Mouse (Mus musculus): ENCODE results near the gene Gm4858. TPM values are rescaled to one million over a fixed set of nuclear protein-coding genes. Genes with fewer than 3 reads are reported as not detected.
"Not testable (repeated sequence)": the region's sequence is repeated elsewhere in the genome, so short reads cannot be mapped to it uniquely, and the experiment has no call there.

The Gm4858 gene
- polyA plus RNA-seq (2014; fragmentation: Nextera tagmentation; extraction: Ambion mirVana), result not detected in 2 replicates

GRCm38 (mm10) chr3:93068523-93068922, at the start of gene Gm4858:
Gene Gm4858 (plus strand): TSS chr3:93068823.
- not testable (repeated sequence) for H3K4me3 ChIP-seq (ENCODE audit: low read depth, low read length); H3K27ac ChIP-seq (ENCODE audit: low read depth, low read length); H3K9ac ChIP-seq (ENCODE audit: low read length); DNase-seq (ENCODE audit: low spot score); H3K4me2 ChIP-seq (ENCODE audit: low read depth, low read length, severe bottlenecking); H3K9me3 ChIP-seq (ENCODE audit: control insufficient read depth, low read length); H3K36me3 ChIP-seq (ENCODE audit: control insufficient read depth, insufficient read depth, low read length); H3K27me3 ChIP-seq (ENCODE audit: control insufficient read depth, insufficient read depth, low read length); ATAC-seq (replicated peaks; ENCODE audit: low FRiP score); H3K4me1 ChIP-seq (replicated peaks; ENCODE audit: control insufficient read depth, insufficient read depth, low read length)

DNA sequence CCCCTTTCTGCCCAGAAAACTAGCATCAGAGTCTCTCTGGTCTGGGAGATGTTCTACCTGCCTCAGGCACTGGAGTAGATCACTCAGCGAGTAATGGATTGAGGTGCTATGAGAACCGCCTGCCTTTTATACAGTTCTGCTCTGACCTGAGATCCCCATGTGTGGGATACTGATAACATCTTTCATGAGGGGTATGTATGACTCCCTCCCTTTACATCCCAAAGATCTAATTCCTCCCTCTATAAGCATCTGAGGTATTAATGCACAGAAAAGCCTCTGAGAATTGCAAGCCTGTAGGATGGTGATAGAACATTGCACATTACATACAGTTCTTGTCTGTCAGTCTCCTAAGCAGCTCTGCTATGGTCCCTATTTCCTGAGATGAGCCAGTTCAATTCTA, 49.7 kb upstream of the Gm4858 start, which contains the start of gene Lce1m:
Gene Lce1m, minus strand, starts transcription at position 101 of the 400 bp plus-strand sequence.
- Histone ChIP-seq H3K27ac (ENCODE audit: low read depth, low read length) (no peak within 1 kb of the TSS), H3K9ac (ENCODE audit: low read length) (no peak within 1 kb of the TSS), H3K36me3 (ENCODE audit: control insufficient read depth, insufficient read depth, low read length) (no peaks in the 10 kb centered on the region), H3K9me3 (ENCODE audit: control insufficient read depth, low read length) (no peaks in the 10 kb centered on the region), H3K4me3 (ENCODE audit: low read depth, low read length) (no peak within 1 kb of the TSS), H3K27me3 (ENCODE audit: control insufficient read depth, insufficient read depth, low read length) (no peaks in the 10 kb centered on the region), H3K4me2 (ENCODE audit: low read depth, low read length, severe bottlenecking) (no peak within 1 kb of the TSS), H3K4me1 (replicated peaks; ENCODE audit: control insufficient read depth, insufficient read depth, low read length) (peaks cover 2% of the 10 kb centered on the region; the same call in 1 of the 2 replicates)
- ATAC-seq (replicated peaks; ENCODE audit: low FRiP score), result no peak
- 96% methylated on average over 2 of the region's 2 CpGs for WGBS
- DNase-seq (ENCODE audit: low spot score), result no peak

DNA sequence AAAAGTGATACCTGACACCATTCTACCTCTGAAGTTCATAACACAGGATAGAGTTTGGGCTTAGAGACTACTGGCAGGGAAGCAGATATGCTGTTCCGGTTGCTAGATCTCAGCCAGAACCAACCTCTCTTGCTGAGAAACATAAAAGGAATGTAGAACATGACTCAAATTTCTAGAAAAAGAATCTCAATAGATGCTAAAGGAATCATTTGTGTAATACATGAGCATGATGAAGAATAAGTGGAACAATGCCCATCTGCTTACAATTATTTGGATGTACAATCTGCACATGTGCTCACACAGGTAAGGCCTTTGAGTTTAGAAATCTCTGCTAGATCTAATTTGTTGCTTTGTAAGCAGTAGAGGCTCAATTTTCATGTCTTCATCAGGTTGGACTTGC, 47.5 kb upstream of the Gm4858 start:
- no peak for DNase-seq (ENCODE audit: low spot score)
- Histone ChIP-seq H3K27ac (ENCODE audit: low read depth, low read length) (no peak overlapping the region), H3K9me3 (ENCODE audit: control insufficient read depth, low read length) (no peaks in the 10 kb centered on the region), H3K4me2 (ENCODE audit: low read depth, low read length, severe bottlenecking) (no peak overlapping the region), H3K27me3 (ENCODE audit: control insufficient read depth, insufficient read depth, low read length) (no peaks in the 10 kb centered on the region), H3K4me1 (replicated peaks; ENCODE audit: control insufficient read depth, insufficient read depth, low read length) (no peaks in the 10 kb centered on the region), H3K36me3 (ENCODE audit: control insufficient read depth, insufficient read depth, low read length) (no peaks in the 10 kb centered on the region), H3K9ac (ENCODE audit: low read length) (no peak overlapping the region), H3K4me3 (ENCODE audit: low read depth, low read length) (no peak overlapping the region)
- 98% methylated on average over 1 of the region's 1 CpGs for WGBS
- ATAC-seq (replicated peaks; ENCODE audit: low FRiP score), result no peak

DNA sequence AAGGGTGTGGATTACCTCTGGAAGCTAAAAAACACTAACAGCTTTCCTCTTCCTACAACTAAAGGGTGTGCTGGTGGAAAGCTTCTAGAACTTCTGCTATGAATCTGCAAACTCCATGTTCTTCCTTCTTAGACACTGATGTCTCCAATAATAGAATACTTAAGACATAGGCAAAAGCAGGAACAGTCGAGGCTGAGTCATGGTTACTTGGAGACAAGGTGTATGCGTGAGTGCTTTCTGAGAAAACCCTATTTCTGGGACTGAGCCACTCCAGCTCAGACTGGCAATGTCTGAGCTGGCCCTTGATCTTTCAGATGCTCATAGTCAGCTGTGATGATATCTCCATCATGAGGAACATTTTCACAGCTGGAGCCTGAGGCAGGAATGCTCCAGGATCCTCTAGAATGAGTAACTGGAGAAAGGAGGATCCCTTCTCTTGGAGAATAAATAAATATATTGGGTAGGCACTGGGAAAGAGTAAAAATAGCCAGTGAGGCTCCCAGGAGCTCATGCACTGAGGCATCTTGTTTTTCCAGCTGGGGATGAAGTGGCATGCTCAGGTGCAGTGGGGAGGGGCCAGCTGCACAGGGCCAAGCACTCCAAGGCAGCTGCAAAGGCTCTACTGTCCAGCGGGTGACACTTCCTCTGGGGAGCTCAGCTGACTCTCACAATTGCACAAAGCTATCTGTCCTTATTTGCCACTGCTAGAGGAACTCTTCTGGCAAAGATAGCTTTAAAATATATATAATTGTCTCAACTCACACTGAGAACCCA, 45.0 kb upstream of the Gm4858 start:
- Histone ChIP-seq H3K4me2 (ENCODE audit: low read depth, low read length, severe bottlenecking) (no peak overlapping the region), H3K27me3 (ENCODE audit: control insufficient read depth, insufficient read depth, low read length) (no peaks in the 10 kb centered on the region), H3K36me3 (ENCODE audit: control insufficient read depth, insufficient read depth, low read length) (no peaks in the 10 kb centered on the region), H3K9ac (ENCODE audit: low read length) (no peak overlapping the region), H3K9me3 (ENCODE audit: control insufficient read depth, low read length) (no peaks in the 10 kb centered on the region), H3K4me3 (ENCODE audit: low read depth, low read length) (no peak overlapping the region), H3K27ac (ENCODE audit: low read depth, low read length) (no peak overlapping the region), H3K4me1 (replicated peaks; ENCODE audit: control insufficient read depth, insufficient read depth, low read length) (no peaks in the 10 kb centered on the region)
- ATAC-seq (replicated peaks; ENCODE audit: low FRiP score) (no peak), DNase-seq (ENCODE audit: low spot score) (no peak)
- WGBS, result 83% methylated on average over 3 of the region's 3 CpGs

- 94% methylated on average over 2 of the region's 2 CpGs for WGBS
These were observed 43.1 kb upstream of the Gm4858 start for GRCm38 (mm10) chr3:93025486-93025885.

DNA sequence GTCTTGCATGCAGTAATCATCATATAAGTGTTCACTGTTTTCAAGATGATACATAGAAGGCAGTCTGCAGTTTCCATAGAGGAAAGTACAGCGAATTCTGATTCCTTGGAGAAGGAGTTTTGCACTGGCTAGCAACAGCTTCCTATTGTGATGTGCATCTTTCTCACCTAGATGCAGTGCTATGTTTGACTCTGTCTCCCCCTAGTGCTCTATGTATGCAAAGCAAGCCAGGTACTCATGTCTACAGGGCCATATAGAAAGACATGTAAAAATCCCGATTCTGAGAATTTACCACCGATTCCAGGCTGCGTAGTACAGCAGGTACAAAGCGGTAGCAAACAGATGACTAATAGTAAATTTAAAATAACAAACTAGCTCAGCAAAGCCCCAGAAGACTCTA, 37.2 kb upstream of the Gm4858 start:
- H3K9ac ChIP-seq (ENCODE audit: low read length), result no peak overlapping the region
- no peak overlapping the region for H3K4me3 ChIP-seq (ENCODE audit: low read depth, low read length)
- H3K4me1 ChIP-seq (replicated peaks; ENCODE audit: control insufficient read depth, insufficient read depth, low read length), result no peaks in the 10 kb centered on the region
- H3K27ac ChIP-seq (ENCODE audit: low read depth, low read length), result no peak overlapping the region
- no peaks in the 10 kb centered on the region for H3K36me3 ChIP-seq (ENCODE audit: control insufficient read depth, insufficient read depth, low read length)
- DNase-seq (ENCODE audit: low spot score) (no peak), ATAC-seq (replicated peaks; ENCODE audit: low FRiP score) (peak; percentile 87)
- no peaks in the 10 kb centered on the region for H3K27me3 ChIP-seq (ENCODE audit: control insufficient read depth, insufficient read depth, low read length)
- no peaks in the 10 kb centered on the region for H3K9me3 ChIP-seq (ENCODE audit: control insufficient read depth, low read length)
- H3K4me2 ChIP-seq (ENCODE audit: low read depth, low read length, severe bottlenecking), result no peak overlapping the region
- 58% methylated on average over 5 of the region's 5 CpGs for WGBS

More at GRCm38 (mm10) chr3:93025486-93025885, 43.1 kb upstream of the Gm4858 start:
- Histone ChIP-seq H3K36me3 (ENCODE audit: control insufficient read depth, insufficient read depth, low read length) (no peaks in the 10 kb centered on the region), H3K9ac (ENCODE audit: low read length) (no peak overlapping the region), H3K4me2 (ENCODE audit: low read depth, low read length, severe bottlenecking) (no peak overlapping the region), H3K9me3 (ENCODE audit: control insufficient read depth, low read length) (no peaks in the 10 kb centered on the region), H3K4me1 (replicated peaks; ENCODE audit: control insufficient read depth, insufficient read depth, low read length) (no peaks in the 10 kb centered on the region), H3K27ac (ENCODE audit: low read depth, low read length) (no peak overlapping the region), H3K27me3 (ENCODE audit: control insufficient read depth, insufficient read depth, low read length) (no peaks in the 10 kb centered on the region), H3K4me3 (ENCODE audit: low read depth, low read length) (no peak overlapping the region)
- ATAC-seq (replicated peaks; ENCODE audit: low FRiP score), result no peak
- DNase-seq (ENCODE audit: low spot score), result no peak

GRCm38 (mm10) chr3:93050182-93050581, 18.4 kb upstream of the Gm4858 start:
- Histone ChIP-seq H3K4me1 (replicated peaks; ENCODE audit: control insufficient read depth, insufficient read depth, low read length) (no peaks in the 10 kb centered on the region), H3K27me3 (ENCODE audit: control insufficient read depth, insufficient read depth, low read length) (no peaks in the 10 kb centered on the region), H3K4me3 (ENCODE audit: low read depth, low read length) (no peak overlapping the region), H3K27ac (ENCODE audit: low read depth, low read length) (no peak overlapping the region), H3K36me3 (ENCODE audit: control insufficient read depth, insufficient read depth, low read length) (no peaks in the 10 kb centered on the region), H3K4me2 (ENCODE audit: low read depth, low read length, severe bottlenecking) (no peak overlapping the region), H3K9ac (ENCODE audit: low read length) (no peak overlapping the region), H3K9me3 (ENCODE audit: control insufficient read depth, low read length) (no peaks in the 10 kb centered on the region)
- WGBS, result 92% methylated on average over 1 of the region's 1 CpGs
- ATAC-seq (replicated peaks; ENCODE audit: low FRiP score) (no peak), DNase-seq (ENCODE audit: low spot score) (no peak)

DNA sequence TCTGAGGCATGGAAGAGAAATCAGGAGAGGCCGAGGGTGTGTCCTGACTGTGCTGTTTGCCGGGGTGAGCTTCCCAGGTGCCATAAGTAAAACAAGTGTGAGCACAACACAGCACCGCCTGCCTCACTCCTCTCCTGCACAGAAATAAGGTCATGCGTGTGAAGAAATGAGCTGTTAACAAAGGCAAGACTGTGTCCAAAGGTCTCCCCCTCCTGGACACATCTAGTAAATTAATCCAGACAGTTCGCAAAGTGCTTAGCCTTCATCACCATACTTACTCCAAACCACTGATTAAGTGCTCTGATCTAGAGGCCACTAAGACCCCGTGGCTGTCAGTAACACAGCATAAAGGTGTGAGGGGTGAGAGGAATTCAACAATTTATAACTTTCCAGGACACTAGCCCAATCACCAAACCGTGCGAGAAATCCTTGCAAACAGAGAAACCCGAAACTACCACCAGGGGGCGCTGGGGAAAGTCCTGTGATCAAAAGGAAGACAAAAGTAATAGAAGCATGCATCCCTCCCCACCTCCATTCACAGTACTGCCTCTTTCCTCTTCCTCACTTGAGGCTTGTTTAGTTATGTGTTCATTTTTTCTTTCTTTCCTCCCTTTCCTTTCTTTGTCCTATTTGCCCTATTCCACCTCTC, 15.7 kb upstream of the Gm4858 start:
- WGBS, result 51% methylated on average over 10 of the region's 10 CpGs
- Histone ChIP-seq H3K9ac (ENCODE audit: low read length) (no peak overlapping the region), H3K27me3 (ENCODE audit: control insufficient read depth, insufficient read depth, low read length) (no peaks in the 10 kb centered on the region), H3K4me2 (ENCODE audit: low read depth, low read length, severe bottlenecking) (no peak overlapping the region), H3K4me3 (ENCODE audit: low read depth, low read length) (no peak overlapping the region), H3K36me3 (ENCODE audit: control insufficient read depth, insufficient read depth, low read length) (no peaks in the 10 kb centered on the region), H3K9me3 (ENCODE audit: control insufficient read depth, low read length) (no peaks in the 10 kb centered on the region), H3K27ac (ENCODE audit: low read depth, low read length) (no peak overlapping the region), H3K4me1 (replicated peaks; ENCODE audit: control insufficient read depth, insufficient read depth, low read length) (no peaks in the 10 kb centered on the region)
- ATAC-seq (replicated peaks; ENCODE audit: low FRiP score) (0 out of 2 replicates have a peak, but pooled peaks have one; percentile 27), DNase-seq (ENCODE audit: low spot score) (no peak)

Measured in forebrain, embryonic 11.5 days (tissue).